Comparison of ENCODE assay signal across 8 mouse cellular contexts in genomic region chr11:118418834-118419504, GRCm38 (mm10). TPM values are rescaled to one million over a fixed set of nuclear protein-coding genes. Genes with fewer than 3 reads are reported as not detected.
DNase-seq lines count a peak whose midpoint lies in the region; ATAC-seq lines count a peak whose summit lies in the region.

Cant1 (minus strand) TSS chr11:118419086.

- H3K36me3 ChIP-seq in lung, embryonic 16.5 days (ENCODE audit: control insufficient read depth, insufficient read depth, low read length): peaks cover 2% of the 10 kb centered on the region

- under 1% methylated on average over 30 of the region's 50 CpGs for WGBS in lung, embryonic 16.5 days

- H3K4me2 ChIP-seq in lung, embryonic 16.5 days (ENCODE audit: low read depth, low read length): peak within 1 kb of the TSS; percentile 87

- DNase-seq in MEL-GATA-1-ER (ENCODE audit: extremely low read depth, low read depth): peak; percentile 96
- peak; percentile 96 for DNase-seq in cerebellum, adult 8-10 months
- DNase-seq in forelimb bud, embryonic 11.5 days (ENCODE audit: low read depth, low spot score): peak; percentile 98
- peak; percentile 96 for DNase-seq in layer of hippocampus, adult 9-10 months (ENCODE audit: low spot score)
- DNase-seq in ovary, postnatal 10 days (ENCODE audit: low spot score): peak; percentile 87
- peak; percentile 96 to 98 for DNase-seq in thymus, postnatal 10 days (ENCODE audit: low spot score in 2 of 2)

- peak within 1 kb of the TSS; percentile 99 for H3K9ac ChIP-seq in lung, embryonic 16.5 days (ENCODE audit: low read length)

- no peaks in the 10 kb centered on the region for H3K9me3 ChIP-seq in lung, embryonic 16.5 days (ENCODE audit: control insufficient read depth, low read length)

- H3K27me3 ChIP-seq in lung, embryonic 16.5 days (ENCODE audit: control insufficient read depth, insufficient read depth, low read depth, low read length): no peaks in the 10 kb centered on the region

- H3K27ac ChIP-seq in lung, embryonic 16.5 days (ENCODE audit: low read length): peak within 1 kb of the TSS; percentile 82

- H3K4me3 ChIP-seq in lung, embryonic 16.5 days (ENCODE audit: low read length): peak within 1 kb of the TSS; percentile 88

- peaks cover 21% of the 10 kb centered on the region for H3K4me1 ChIP-seq in lung, embryonic 16.5 days (replicated peaks; ENCODE audit: control insufficient read depth, insufficient read depth, low read length)

- ATAC-seq in hematopoietic stem cell, adult 5-6 weeks (replicated peaks in 1 of 2; ENCODE audit: insufficient read depth in 1 of 2, low FRiP score in 2 of 2, low TSS enrichment in 1 of 2, low read depth in 1 of 2, poor library complexity in 2 of 2, severe bottlenecking in 2 of 2): peak; percentile 93 to 94
- peak; percentile 96 for ATAC-seq in lung, embryonic 16.5 days (ENCODE audit: low read depth)

RNA-seq across cellular contexts. Expression of gene Cant1, which starts in this region (rescaled TPM):
- total RNA-seq in hematopoietic stem cell, adult 5-6 weeks (2017): 19.4 and 22.5 TPM in 2 replicates
- 26.5 and 28.9 TPM in 2 replicates for polyA plus RNA-seq in lung, embryonic 16.5 days (2015; fragmentation: Nextera tagmentation; extraction: Ambion mirVana)

Comparison
In these comparisons a context has a peak if more than half of its experiments do, and no peak if none do; other contexts are left out.
1. Peak in every context shown above with its lines: DNase-seq, ATAC-seq, H3K4me3 ChIP-seq and H3K27ac ChIP-seq.